Mouse (Mus musculus) testis, adult 2 months (tissue): ENCODE measurements around the gene Fam53b. TPM values are rescaled to one million over a fixed set of nuclear protein-coding genes. Genes with fewer than 3 reads are reported as not detected.

Experiments
- H3K27ac ChIP-seq: fragments of 200-500 bp; 2 replicates; pipeline ENCODE4 v1.5.1; 2012; ENCODE audit warnings: low read depth, low read length; ENCODE audit not compliant: control insufficient read depth, insufficient read depth
- H3K27me3 ChIP-seq: fragments of 200-500 bp; 2 replicates; pipeline ENCODE4 v1.6.1; 2012; ENCODE audit warnings: mild to moderate bottlenecking, low read length, moderate library complexity; ENCODE audit not compliant: control insufficient read depth, insufficient read depth
- H3K36me3 ChIP-seq: fragments of 200-500 bp; 2 replicates; pipeline ENCODE4 v1.6.1; 2012; ENCODE audit warnings: mild to moderate bottlenecking, low read length; ENCODE audit not compliant: control insufficient read depth, insufficient read depth
- H3K4me1 ChIP-seq: fragments of 200-500 bp; 2 replicates; pipeline ENCODE4 v1.6.1; 2012; ENCODE audit warnings: low read length; ENCODE audit not compliant: control insufficient read depth, insufficient read depth
- H3K4me3 ChIP-seq: fragments of 200-500 bp; 2 replicates; pipeline ENCODE4 v1.5.1; 2012; ENCODE audit warnings: low read depth, mild to moderate bottlenecking, low read length, moderate library complexity, mixed read lengths; ENCODE audit not compliant: control insufficient read depth
- CTCF ChIP-seq: fragments of 200-500 bp; IDR thresholded peaks from 2 replicates; pipeline ENCODE4 v1.5.1; 2012; ENCODE audit warnings: low read depth, mild to moderate bottlenecking, inconsistent platforms, low read length, moderate library complexity; ENCODE audit not compliant: control insufficient read depth, insufficient read depth, insufficient replicate concordance
- POLR2A ChIP-seq: fragments of 200-500 bp; IDR thresholded peaks from 2 replicates; pipeline ENCODE4 v1.6.1; 2012; ENCODE audit warnings: low read depth, mild to moderate bottlenecking, inconsistent platforms, low read length, moderate library complexity; ENCODE audit not compliant: control insufficient read depth
- polyA plus RNA-seq: library from polyadenylated mRNA; depleted of rRNA; stranded (reverse); fragments of >200 nt; gene quantifications from 2 replicates; pipeline ENCODE4 v1.2.3, GENCODE M21; 2012

The Fam53b gene
- polyA plus RNA-seq, 1 experiment, result 6.1 TPM

GRCm38 (mm10) chr7:132675922-132676321, 137.8 kb downstream of the Fam53b start:
- TF ChIP-seq CTCF (no peak), POLR2A (no peak)
- Histone ChIP-seq H3K36me3 (no peaks in the 10 kb centered on the region), H3K27ac (no peak overlapping the region), H3K4me3 (no peak overlapping the region), H3K4me1 (no peaks in the 10 kb centered on the region; the same call in 1 of the 2 replicates), H3K27me3 (no peaks in the 10 kb centered on the region)

- H3K4me3 ChIP-seq, result no peak overlapping the region
- TF ChIP-seq CTCF (peak; percentile 43; the same call in 1 of the 2 replicates), POLR2A (no peak)
- H3K4me1 ChIP-seq, result peaks cover 2% of the 10 kb centered on the region; the same call in 1 of the 2 replicates
- no peaks in the 10 kb centered on the region for H3K36me3 ChIP-seq
- H3K27ac ChIP-seq, result no peak overlapping the region; the same call in 1 of the 2 replicates
- no peaks in the 10 kb centered on the region for H3K27me3 ChIP-seq
These were observed 139.5 kb downstream of the Fam53b start for GRCm38 (mm10) chr7:132673931-132674755.

- Histone ChIP-seq H3K27ac (no peak overlapping the region; the same call in 1 of the 2 replicates), H3K4me1 (peaks cover 2% of the 10 kb centered on the region; the same call in 1 of the 2 replicates), H3K4me3 (no peak overlapping the region), H3K27me3 (no peaks in the 10 kb centered on the region), H3K36me3 (no peaks in the 10 kb centered on the region)
- TF ChIP-seq CTCF (no peak), POLR2A (no peak)
These were observed 141.2 kb downstream of the Fam53b start for GRCm38 (mm10) chr7:132672481-132672959.

- H3K27ac ChIP-seq, result peak overlapping the region; percentile 48
- peaks cover 2% of the 10 kb centered on the region; the same call in 1 of the 2 replicates for H3K4me1 ChIP-seq
- H3K4me3 ChIP-seq, result no peak overlapping the region
- H3K36me3 ChIP-seq, result no peaks in the 10 kb centered on the region
- no peaks in the 10 kb centered on the region for H3K27me3 ChIP-seq
- TF ChIP-seq CTCF (no peak), POLR2A (no peak)
These were observed 142.9 kb downstream of the Fam53b start for GRCm38 (mm10) chr7:132670863-132671165.

GRCm38 (mm10) chr7:132669999-132670862, 143.5 kb downstream of the Fam53b start:
- Histone ChIP-seq H3K4me3 (no peak overlapping the region), H3K27me3 (no peaks in the 10 kb centered on the region), H3K27ac (peak overlapping the region; percentile 75), H3K4me1 (peaks cover 2% of the 10 kb centered on the region; the same call in 1 of the 2 replicates), H3K36me3 (no peaks in the 10 kb centered on the region)
- no peak for TF ChIP-seq CTCF
- no peak for TF ChIP-seq POLR2A

- TF ChIP-seq CTCF, result no peak
- no peak for TF ChIP-seq POLR2A
- Histone ChIP-seq H3K4me3 (no peak overlapping the region), H3K4me1 (peaks cover 2% of the 10 kb centered on the region; the same call in 1 of the 2 replicates), H3K36me3 (no peaks in the 10 kb centered on the region), H3K27ac (no peak overlapping the region), H3K27me3 (no peaks in the 10 kb centered on the region)
These were observed 145.1 kb downstream of the Fam53b start for GRCm38 (mm10) chr7:132668604-132669003.

- H3K4me3 ChIP-seq, result no peak overlapping the region
- no peaks in the 10 kb centered on the region for H3K27me3 ChIP-seq
- no peaks in the 10 kb centered on the region for H3K36me3 ChIP-seq
- no peak for TF ChIP-seq POLR2A
- TF ChIP-seq CTCF, result no peak
- no peak overlapping the region for H3K27ac ChIP-seq
- peaks cover 2% of the 10 kb centered on the region; the same call in 1 of the 2 replicates for H3K4me1 ChIP-seq
These were observed 147.2 kb downstream of the Fam53b start for GRCm38 (mm10) chr7:132666516-132666915.
